Mouse (Mus musculus): Measurements from ENCODE around the gene Dock10.

Dock10 gene

GRCm38 (mm10) chr1:80459923-80460322 is 298.4 kb downstream of the Dock10 start:
- DNase-seq (ENCODE audit: low spot score), result no peak

DNA sequence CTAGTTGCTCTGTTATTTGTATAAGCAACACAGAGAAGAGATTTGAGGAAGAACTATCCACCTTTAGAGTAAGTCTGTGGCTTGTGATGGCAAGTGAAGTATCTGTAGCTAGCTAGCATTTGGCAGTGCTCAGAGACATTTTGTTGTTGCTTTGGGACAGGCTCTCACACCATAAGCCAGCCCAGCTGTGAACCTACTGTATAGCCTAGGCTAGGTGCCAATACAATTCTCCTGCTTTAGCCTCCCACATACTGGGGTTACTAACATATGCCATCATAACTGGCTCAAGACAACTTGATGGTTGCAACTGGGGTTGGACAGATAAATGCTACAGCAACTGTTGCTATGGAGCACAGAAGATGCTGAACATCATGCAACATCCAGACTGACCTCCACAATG is 298.9 kb downstream of the Dock10 start:
- DNase-seq (ENCODE audit: low spot score), result no peak

- peak; percentile 1 for DNase-seq (ENCODE audit: low spot score)
Observed at GRCm38 (mm10) chr1:80453971-80454370, 304.4 kb downstream of the Dock10 start.

GRCm38 (mm10) chr1:80451914-80452549 is 306.3 kb downstream of the Dock10 start:
- DNase-seq (ENCODE audit: low spot score), result no peak

All from lung, postnatal 25 days (tissue).